Mouse (Mus musculus) lung, postnatal 0 days (tissue): ENCODE data around the gene Itgb5.

Experiments
- CTCF ChIP-seq: IDR thresholded peaks from 2 replicates; pipeline ENCODE4 v1.5.1; 2016; ENCODE audit warnings: antibody characterized with exemption, mild to moderate bottlenecking
- EP300 ChIP-seq: IDR thresholded peaks from 2 replicates; pipeline ENCODE4 v1.6.1; 2016; ENCODE audit warnings: antibody characterized with exemption, mild to moderate bottlenecking, control low read depth

- TF ChIP-seq CTCF (no peak), EP300 (0 out of 2 replicates have a peak, but pooled peaks have one; percentile 11)
These were observed 53.1 kb downstream of the Itgb5 start for GRCm38 (mm10) chr16:33882540-33882939.
